Mouse (Mus musculus) kidney, adult 2 months (tissue): ENCODE measurements at regions not wholly inside any gene's neighbourhood (a gene's known extent, or its start where the extent isn't known, plus 50 kb on each side); places are given as distances from the start of the nearest gene placed in this dataset.

ENCODE experiments used
- CTCF ChIP-seq: fragments of 200-500 bp; conservative IDR thresholded peaks from 2 replicates; pipeline ENCODE4 v1.5.1; 2011; ENCODE audit warnings: low read depth, mild to moderate bottlenecking, control low read depth, low read length, moderate library complexity, mixed read lengths; ENCODE audit not compliant: insufficient read depth, insufficient read length
- POLR2A ChIP-seq: fragments of 200-500 bp; IDR thresholded peaks from one replicate; pipeline ENCODE4 v1.6.1; 2011; ENCODE audit warnings: low read depth, low read length, control low read depth

DNA sequence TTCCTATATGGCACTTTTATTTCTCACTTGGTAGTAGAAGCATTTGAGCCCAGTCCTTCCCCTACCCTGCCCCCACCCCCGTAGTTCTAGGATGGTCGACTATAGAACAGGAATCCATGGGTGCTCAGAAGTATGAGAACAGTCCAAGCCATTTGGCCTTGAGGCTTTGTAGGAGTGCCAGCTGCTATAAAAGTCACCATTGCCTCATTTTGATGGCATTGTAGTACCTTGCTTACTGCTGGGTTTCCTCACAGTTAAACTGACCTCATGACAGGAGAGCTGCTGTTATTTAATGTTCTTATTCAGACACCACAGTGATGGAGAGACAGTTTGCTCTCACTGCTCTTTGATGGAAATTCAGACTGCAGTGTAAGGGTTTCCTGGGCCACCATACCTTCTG lies 59.2 kb upstream of the Plcb1 start:
- TF ChIP-seq CTCF (no peak), POLR2A (no peak)
